Mouse (Mus musculus) forebrain, embryonic 16.5 days (tissue): ENCODE data around the gene Plekhf1. TPM values are rescaled to one million over a fixed set of nuclear protein-coding genes. Genes with fewer than 3 reads are reported as not detected.

Experiments
- ATAC-seq: fragments of 200-750 bp; cut with Nextera tagmentation; 2 replicates; pipeline ENCODE4 v1.8.0; 2017; ENCODE audit warnings: mild to moderate bottlenecking, moderate library complexity
- H3K27ac ChIP-seq: fragments of 300-500 bp; sonication (generic); 2 replicates; pipeline ENCODE4 v1.5.1; 2014; ENCODE audit warnings: low read length, control low read depth
- H3K27me3 ChIP-seq: fragments of 300-500 bp; sonication (generic); replicated peaks from 2 replicates; pipeline ENCODE4 v1.6.1; 2014; ENCODE audit warnings: low read length; ENCODE audit not compliant: control insufficient read depth, insufficient read depth
- H3K36me3 ChIP-seq: fragments of 300-500 bp; sonication (generic); 2 replicates; pipeline ENCODE4 v1.6.1; 2014; ENCODE audit not compliant: control insufficient read depth, insufficient read depth
- H3K4me1 ChIP-seq: fragments of 300-500 bp; sonication (generic); replicated peaks from 2 replicates; pipeline ENCODE4 v1.6.1; 2014; ENCODE audit warnings: low read length; ENCODE audit not compliant: control insufficient read depth, insufficient read depth
- H3K4me2 ChIP-seq: fragments of 300-500 bp; sonication (generic); 2 replicates; pipeline ENCODE4 v1.6.1; 2014; ENCODE audit warnings: mild to moderate bottlenecking, low read length, control low read depth
- H3K4me3 ChIP-seq: fragments of 300-500 bp; sonication (generic); replicated peaks from 2 replicates; pipeline ENCODE4 v1.5.1; 2014; ENCODE audit warnings: mild to moderate bottlenecking, low read length, control low read depth
- H3K9ac ChIP-seq: fragments of 300-500 bp; sonication (generic); replicated peaks from 2 replicates; pipeline ENCODE4 v1.6.1; 2014; ENCODE audit warnings: low read depth, low read length, control low read depth
- H3K9me3 ChIP-seq: fragments of 300-500 bp; sonication (generic); 2 replicates; pipeline ENCODE4 v1.6.1; 2016; ENCODE audit warnings: low read length; ENCODE audit not compliant: control insufficient read depth
- WGBS: fragments of 180-500 bp; shearing (Covaris S2); extraction: QIAGEN DNeasy Blood & Tissue Kit; methylation state at CpG from one replicate; pipeline ENCODE4 v1.1.7; 2014; 5-methylcytosine and 5-hydroxymethylcytosine counted together
- polyA plus RNA-seq: library from polyadenylated mRNA; unstranded; fragments of >200 nt; fragmentation: Nextera tagmentation; extraction: Ambion mirVana; gene quantifications from 2 replicates; pipeline ENCODE4 v1.2.1, GENCODE M21; 2015

The Plekhf1 gene
- polyA plus RNA-seq, 1 experiment from 2014 or later: 0.42 TPM

DNA sequence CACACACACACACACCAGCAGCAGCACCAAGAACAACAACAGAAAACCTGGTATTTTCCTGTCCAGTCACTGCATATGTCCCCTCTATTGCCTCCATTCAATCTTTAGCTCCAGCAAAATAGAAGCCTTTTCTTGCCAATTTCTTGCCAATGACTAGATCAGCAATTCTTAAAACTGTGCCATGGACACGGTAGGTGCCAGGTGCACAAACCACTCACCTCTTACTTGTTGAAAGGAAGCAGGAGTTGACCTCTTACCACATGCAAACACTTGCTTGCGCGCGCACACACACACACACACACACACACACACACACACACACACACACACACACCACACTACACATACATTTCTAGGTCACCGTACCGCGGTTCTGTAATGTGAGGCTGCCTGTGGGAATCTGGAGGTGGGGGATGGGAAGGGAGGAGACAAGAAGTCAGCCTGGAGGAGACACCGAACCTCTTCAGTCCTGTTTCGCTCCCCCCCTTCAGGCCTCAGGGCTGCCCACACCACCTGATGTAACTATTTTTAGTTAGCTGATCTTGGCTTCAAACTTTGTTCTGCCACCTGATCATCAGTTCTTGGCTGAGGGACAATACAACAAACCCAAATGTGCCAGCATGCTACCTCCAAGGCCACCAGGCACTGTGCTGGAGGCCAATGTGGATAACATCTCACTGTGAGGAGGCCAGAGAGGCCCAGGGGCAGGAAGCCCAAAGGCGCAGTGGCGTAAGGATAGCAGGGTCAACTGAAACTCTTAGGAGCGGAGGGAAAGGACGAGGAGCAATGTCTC, 3.0 kb downstream of the Plekhf1 start:
- ATAC-seq: no peak
- Histone ChIP-seq H3K4me3 (no peak overlapping the region), H3K9ac (no peak overlapping the region), H3K4me1 (peaks cover 12% of the 10 kb centered on the region), H3K9me3 (no peaks in the 10 kb centered on the region), H3K27me3 (peaks cover 6% of the 10 kb centered on the region; the same call in 1 of the 2 replicates), H3K4me2 (no peak overlapping the region), H3K36me3 (no peaks in the 10 kb centered on the region), H3K27ac (no peak overlapping the region)
- WGBS: 87% methylated on average over 13 of the region's 13 CpGs

DNA sequence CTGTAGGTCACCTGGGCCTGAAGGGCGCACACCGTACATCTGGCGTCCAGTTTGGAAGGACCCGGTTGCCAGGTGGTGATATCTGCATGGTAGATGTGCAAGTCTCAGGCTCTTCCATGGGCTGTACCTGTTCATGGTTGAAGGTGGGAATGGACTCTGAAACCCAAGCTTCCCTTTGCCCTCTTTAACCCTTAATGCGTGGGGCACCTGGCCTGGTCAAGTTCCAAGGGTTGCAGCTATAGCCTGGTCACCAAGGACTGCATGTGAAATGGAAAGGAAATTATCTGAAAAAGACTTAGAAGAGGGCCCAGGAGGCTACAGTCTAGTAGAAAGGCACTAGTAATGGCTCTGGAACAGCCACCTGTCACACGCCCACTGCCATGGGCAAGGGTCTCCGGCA, 7.0 kb downstream of the Plekhf1 start:
- no peak overlapping the region for H3K4me3 ChIP-seq
- H3K27me3 ChIP-seq: no peaks in the 10 kb centered on the region
- H3K9me3 ChIP-seq: no peaks in the 10 kb centered on the region
- no peak overlapping the region for H3K27ac ChIP-seq
- WGBS: 98% methylated on average over 7 of the region's 7 CpGs
- no peaks in the 10 kb centered on the region for H3K36me3 ChIP-seq
- H3K4me1 ChIP-seq: no peaks in the 10 kb centered on the region
- no peak for ATAC-seq
- H3K4me2 ChIP-seq: no peak overlapping the region
- no peak overlapping the region for H3K9ac ChIP-seq

DNA sequence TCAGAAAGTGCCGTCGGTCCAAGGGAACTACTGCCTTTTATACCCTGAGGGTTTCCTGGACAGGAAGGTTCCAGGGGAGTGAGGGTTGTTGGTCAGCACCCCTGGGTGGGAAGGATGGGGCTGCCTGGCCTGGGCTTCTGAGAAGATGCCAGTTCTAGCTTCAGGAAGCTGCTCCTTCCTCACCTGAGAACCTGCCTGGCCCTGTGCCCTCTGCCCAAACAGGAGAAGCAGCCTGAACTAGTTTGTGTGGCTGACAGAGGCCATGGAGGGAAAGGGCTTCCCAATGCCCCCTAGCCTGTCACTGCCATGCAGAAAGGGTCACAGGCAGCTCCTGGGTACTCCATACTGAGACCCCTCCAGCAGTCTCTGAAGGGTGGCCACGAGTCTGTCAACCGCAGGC, 8.3 kb downstream of the Plekhf1 start:
- WGBS: 88% methylated on average over 4 of the region's 4 CpGs

DNA sequence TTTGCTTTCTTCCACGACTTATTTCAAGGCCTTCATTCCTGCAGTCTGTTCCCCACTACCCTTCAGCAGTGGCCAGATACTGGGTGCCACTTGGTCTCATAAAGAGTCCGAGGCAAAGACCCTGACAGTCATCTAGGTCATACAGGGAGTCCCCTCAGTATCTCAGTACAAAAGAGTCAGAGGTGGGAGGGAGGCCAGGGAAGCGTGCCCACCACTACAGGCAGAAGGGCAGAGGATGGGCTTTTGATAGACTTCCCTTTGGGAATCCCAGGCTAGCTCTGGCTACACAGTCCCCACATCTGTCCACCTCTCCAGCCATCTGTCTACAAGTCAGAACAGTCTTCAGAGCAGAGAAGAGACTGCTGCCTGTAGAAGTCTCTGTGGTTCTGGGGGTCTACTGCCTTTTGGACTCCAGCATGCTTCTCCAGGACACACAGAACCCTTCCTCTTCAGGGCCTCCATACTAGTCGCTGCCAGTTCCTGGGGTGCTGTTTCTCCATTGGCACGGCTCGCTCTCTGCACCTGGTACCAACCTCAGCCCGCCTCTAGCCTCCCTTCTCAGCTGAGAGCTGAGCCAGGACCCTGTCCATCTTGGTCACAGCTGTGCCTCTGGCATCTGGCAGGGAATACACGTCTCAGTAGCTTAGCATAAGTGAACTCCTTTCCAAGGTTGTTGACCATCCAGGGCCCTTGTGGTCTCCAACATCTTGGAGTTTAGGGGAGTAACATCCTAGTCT, 9.0 kb downstream of the Plekhf1 start:
- no peaks in the 10 kb centered on the region for H3K36me3 ChIP-seq
- no peak overlapping the region for H3K9ac ChIP-seq
- no peaks in the 10 kb centered on the region for H3K4me1 ChIP-seq
- no peak overlapping the region for H3K4me3 ChIP-seq
- 71% methylated on average over 8 of the region's 8 CpGs for WGBS
- H3K4me2 ChIP-seq: no peak overlapping the region
- ATAC-seq: no peak
- H3K27me3 ChIP-seq: no peaks in the 10 kb centered on the region
- no peaks in the 10 kb centered on the region for H3K9me3 ChIP-seq
- H3K27ac ChIP-seq: no peak overlapping the region

More for the DNA sequence above, 8.3 kb downstream of the Plekhf1 start:
- H3K4me3 ChIP-seq: no peak overlapping the region
- no peak overlapping the region for H3K27ac ChIP-seq
- no peak overlapping the region for H3K9ac ChIP-seq
- H3K9me3 ChIP-seq: no peaks in the 10 kb centered on the region
- H3K36me3 ChIP-seq: no peaks in the 10 kb centered on the region
- H3K27me3 ChIP-seq: no peaks in the 10 kb centered on the region
- no peak for ATAC-seq
- H3K4me1 ChIP-seq: no peaks in the 10 kb centered on the region
- no peak overlapping the region for H3K4me2 ChIP-seq

DNA sequence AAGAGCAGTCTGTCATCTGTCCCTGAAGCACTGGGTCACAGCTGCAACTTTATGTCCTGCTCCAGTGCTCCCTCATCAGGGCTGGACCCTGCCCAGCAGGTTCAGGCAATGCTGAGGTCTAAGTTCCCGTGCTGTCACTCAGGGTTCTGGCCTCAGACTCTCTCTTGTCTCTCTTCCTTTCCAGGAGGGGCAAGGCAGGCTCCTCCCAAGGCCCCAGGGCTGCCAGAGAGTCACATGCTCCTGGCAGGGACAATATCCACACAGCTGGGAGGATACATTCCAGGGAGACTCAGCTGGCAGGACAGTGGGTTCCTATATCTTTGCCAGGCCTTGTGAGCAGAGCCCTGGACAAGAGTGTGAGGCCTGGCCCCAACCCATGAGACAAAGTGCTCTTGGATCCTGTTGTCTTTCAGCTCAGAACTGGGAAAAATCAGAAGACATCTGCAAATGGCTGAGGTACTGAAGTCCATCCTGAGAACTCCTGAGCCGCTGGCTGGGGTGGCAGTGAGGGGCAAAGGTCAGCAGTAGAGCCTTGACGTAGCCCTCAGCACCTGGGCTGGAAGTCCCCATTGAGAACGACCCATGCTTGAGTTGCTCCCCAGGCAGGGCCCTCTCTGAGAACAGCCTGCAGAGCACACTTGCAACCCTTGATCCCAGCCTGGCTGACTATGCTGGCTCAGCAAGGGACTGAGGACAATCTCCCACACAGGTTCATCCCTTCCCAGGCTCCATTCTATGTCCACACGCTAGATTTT, 10.2 kb downstream of the Plekhf1 start:
- 61% methylated on average over 5 of the region's 5 CpGs for WGBS
- Histone ChIP-seq H3K4me1 (no peaks in the 10 kb centered on the region), H3K27me3 (no peaks in the 10 kb centered on the region), H3K4me3 (no peak overlapping the region), H3K9me3 (no peaks in the 10 kb centered on the region), H3K36me3 (no peaks in the 10 kb centered on the region), H3K9ac (no peak overlapping the region), H3K27ac (no peak overlapping the region), H3K4me2 (no peak overlapping the region)
- no peak for ATAC-seq

DNA sequence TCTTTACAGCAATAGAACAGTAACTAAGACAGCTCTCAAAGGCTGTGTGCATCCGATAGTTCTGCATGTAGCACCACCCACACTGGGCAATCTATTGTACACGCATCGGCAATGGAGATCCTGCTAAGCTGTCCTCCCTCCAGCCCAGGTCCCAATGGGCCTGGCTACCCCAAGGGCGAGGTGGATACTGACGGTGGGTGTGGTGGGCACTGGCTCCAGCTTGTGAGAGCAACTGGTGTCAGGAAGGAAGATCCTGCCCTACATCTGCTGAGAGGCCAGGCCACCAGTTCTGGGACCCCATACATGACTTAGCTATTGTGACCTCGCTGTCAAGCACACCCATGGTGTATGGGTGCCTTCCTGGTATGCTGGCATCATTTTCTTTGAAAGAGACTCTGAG, 12.1 kb downstream of the Plekhf1 start:
- WGBS: 86% methylated on average over 6 of the region's 6 CpGs
- no peak overlapping the region for H3K4me3 ChIP-seq
- no peaks in the 10 kb centered on the region for H3K27me3 ChIP-seq

DNA sequence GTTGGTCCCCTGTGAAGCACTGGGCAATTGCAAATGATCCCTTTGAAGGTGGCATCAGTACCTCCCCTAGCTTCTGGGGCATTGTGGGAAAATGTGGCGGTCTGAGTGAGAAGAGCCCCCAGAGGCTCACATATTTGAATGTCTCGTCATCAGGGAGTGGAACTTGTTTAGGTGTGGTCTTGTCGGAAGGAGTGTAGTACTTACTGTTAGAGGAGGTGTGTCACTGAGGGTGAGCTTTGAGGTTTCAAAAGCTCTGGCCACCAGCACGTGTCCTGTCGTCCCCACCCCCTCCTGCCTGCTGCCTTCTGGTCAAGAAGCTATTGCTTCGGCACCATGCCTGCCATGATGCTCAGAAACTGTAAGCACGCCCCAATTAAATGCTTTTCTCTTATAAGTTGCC, 12.5 kb downstream of the Plekhf1 start:
- Histone ChIP-seq H3K27me3 (no peaks in the 10 kb centered on the region), H3K9ac (no peak overlapping the region), H3K4me3 (no peak overlapping the region), H3K4me1 (no peaks in the 10 kb centered on the region), H3K4me2 (no peak overlapping the region), H3K27ac (no peak overlapping the region), H3K9me3 (no peaks in the 10 kb centered on the region), H3K36me3 (no peaks in the 10 kb centered on the region)
- no peak for ATAC-seq
- WGBS: 84% methylated on average over 7 of the region's 7 CpGs

More for the DNA sequence above, 12.1 kb downstream of the Plekhf1 start:
- H3K9me3 ChIP-seq: no peaks in the 10 kb centered on the region
- no peaks in the 10 kb centered on the region for H3K4me1 ChIP-seq
- no peaks in the 10 kb centered on the region for H3K36me3 ChIP-seq
- no peak overlapping the region for H3K4me2 ChIP-seq
- H3K9ac ChIP-seq: no peak overlapping the region
- ATAC-seq: no peak
- no peak overlapping the region for H3K27ac ChIP-seq

DNA sequence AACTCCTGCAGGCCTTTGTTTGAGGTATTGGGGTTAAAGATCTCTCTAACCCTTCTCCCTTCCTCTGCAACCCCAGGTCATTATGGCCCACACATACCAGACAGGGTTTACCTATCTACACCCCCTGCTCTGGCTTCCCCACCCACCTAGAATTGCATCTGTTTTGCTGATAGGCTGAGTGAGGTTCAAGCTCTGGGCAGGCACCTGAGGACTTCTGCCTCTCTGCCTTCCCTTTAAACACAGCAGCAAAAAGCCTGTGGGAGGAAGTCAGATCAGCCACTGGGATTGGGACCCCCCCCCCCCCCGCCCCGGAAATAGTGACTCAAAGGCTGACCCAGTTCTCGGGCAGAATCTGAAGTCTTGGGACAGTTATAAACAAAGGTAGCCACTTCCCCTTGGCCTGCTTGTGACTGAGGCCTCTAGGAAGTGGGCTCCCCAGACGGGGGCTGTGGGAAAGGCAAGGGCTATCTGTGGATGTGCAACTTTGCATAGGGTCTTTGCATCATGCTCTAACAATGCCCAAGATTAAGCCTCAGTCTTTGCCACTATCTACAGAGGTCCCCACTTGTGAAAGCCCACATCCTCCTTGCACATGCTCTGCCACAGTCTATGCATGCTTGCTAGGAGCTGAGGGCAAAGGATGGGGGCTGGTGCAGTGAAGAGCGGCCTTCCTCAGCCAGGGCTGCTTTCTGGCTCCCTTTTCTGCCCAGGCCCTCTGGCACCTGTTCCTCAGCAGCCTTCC, 13.2 kb downstream of the Plekhf1 start:
- H3K9ac ChIP-seq: no peak overlapping the region
- no peak overlapping the region for H3K4me3 ChIP-seq
- no peaks in the 10 kb centered on the region for H3K36me3 ChIP-seq
- 78% methylated on average over 5 of the region's 5 CpGs for WGBS
- H3K4me2 ChIP-seq: no peak overlapping the region
- no peaks in the 10 kb centered on the region for H3K9me3 ChIP-seq
- no peaks in the 10 kb centered on the region for H3K4me1 ChIP-seq
- H3K27ac ChIP-seq: no peak overlapping the region
- ATAC-seq: no peak
- H3K27me3 ChIP-seq: no peaks in the 10 kb centered on the region

DNA sequence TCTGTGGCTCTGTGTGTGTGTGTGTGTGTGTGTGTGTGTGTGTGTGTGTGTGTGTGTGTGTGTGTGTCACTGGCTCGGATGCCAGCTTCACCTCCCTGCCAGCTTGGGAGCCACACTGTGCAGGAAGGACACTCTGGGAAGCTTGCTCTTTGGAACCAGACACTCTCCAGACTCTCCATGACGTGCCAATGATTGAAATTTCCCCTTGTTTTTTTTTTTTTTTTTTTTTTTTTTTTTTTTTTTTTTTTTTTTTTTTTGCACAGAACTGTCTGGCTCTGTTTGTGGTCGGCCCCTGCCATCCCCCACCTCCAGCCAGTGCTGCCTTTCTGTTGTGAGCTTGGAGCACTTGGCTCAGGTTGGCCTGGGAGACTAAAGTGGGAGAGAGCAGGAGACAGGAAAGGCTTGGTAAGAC, 15.2 kb downstream of the Plekhf1 start:
- no peaks in the 10 kb centered on the region for H3K9me3 ChIP-seq
- H3K4me3 ChIP-seq: no peak overlapping the region
- no peaks in the 10 kb centered on the region for H3K27me3 ChIP-seq
- no peak overlapping the region for H3K9ac ChIP-seq
- no peak overlapping the region for H3K27ac ChIP-seq
- WGBS: 54% methylated on average over 3 of the region's 3 CpGs
- no peaks in the 10 kb centered on the region for H3K4me1 ChIP-seq
- H3K4me2 ChIP-seq: no peak overlapping the region
- ATAC-seq: no peak
- H3K36me3 ChIP-seq: no peaks in the 10 kb centered on the region
